Mouse (Mus musculus) erythroblast, embryonic 14.5 days (primary cell): Measurements from ENCODE around the gene Rogdi. TPM values are rescaled to one million over a fixed set of nuclear protein-coding genes. Genes with fewer than 3 reads are reported as not detected.

Source experiments
- H3K27me3 ChIP-seq: 2 replicates; pipeline ENCODE4 v1.6.1; 2012; ENCODE audit warnings: inconsistent platforms; ENCODE audit not compliant: control insufficient read depth
- H3K36me3 ChIP-seq: 2 replicates; pipeline ENCODE4 v1.6.1; 2012; ENCODE audit warnings: mild to moderate bottlenecking, inconsistent platforms; ENCODE audit not compliant: control insufficient read depth
- H3K4me1 ChIP-seq: 2 replicates; pipeline ENCODE4 v1.6.1; 2012; ENCODE audit warnings: inconsistent platforms; ENCODE audit not compliant: control insufficient read depth
- H3K4me3 ChIP-seq: replicated peaks from 2 replicates; pipeline ENCODE3; 2012; ENCODE audit warnings: moderate library complexity, mild to moderate bottlenecking, inconsistent platforms
- H3K9me3 ChIP-seq: 2 replicates; pipeline ENCODE4 v1.6.1; 2012; ENCODE audit warnings: low read length, inconsistent platforms, mixed read lengths; ENCODE audit not compliant: control insufficient read depth
- GATA1 ChIP-seq: IDR thresholded peaks from 2 replicates; pipeline ENCODE4 v1.6.1; 2012; ENCODE audit warnings: low read length, inconsistent platforms, mixed read lengths
- TAL1 ChIP-seq: IDR thresholded peaks from 3 replicates; pipeline ENCODE4 v1.6.1; 2012; ENCODE audit warnings: low read length, inconsistent platforms, mixed read lengths
- polyA plus RNA-seq: library from polyadenylated mRNA; stranded (reverse); fragments of >175 nt; gene quantifications from 2 replicates; pipeline ENCODE4 v1.2.3, GENCODE M21; 2012

Gene Rogdi
- polyA plus RNA-seq, 1 experiment = 1.0 TPM

DNA sequence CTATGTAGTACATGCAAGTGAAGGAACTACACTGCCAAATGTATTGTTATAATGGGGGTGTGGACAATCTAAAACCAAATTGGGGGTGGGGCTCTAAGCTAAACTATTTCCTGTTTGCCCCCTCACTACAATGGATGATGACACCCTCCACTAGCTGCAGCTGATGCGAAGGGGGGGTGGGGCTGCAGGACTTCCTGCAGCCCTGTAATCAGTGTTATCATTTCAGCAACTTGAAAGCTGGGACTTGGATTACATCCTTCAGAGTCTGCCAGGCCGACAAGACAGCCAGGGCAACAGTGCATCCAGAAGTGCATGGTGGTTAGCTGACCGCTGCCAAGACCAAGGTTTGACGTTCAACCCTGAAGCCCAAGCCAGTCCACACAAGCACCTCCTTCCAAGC lies 41.7 kb downstream of the Rogdi start:
- Histone ChIP-seq H3K4me3 (no peak overlapping the region), H3K27me3 (peaks cover 2% of the 10 kb centered on the region; the same call in 1 of the 2 replicates), H3K36me3 (no peaks in the 10 kb centered on the region), H3K9me3 (no peaks in the 10 kb centered on the region), H3K4me1 (no peaks in the 10 kb centered on the region)
- TF ChIP-seq TAL1 = no peak
- TF ChIP-seq GATA1 = no peak

DNA sequence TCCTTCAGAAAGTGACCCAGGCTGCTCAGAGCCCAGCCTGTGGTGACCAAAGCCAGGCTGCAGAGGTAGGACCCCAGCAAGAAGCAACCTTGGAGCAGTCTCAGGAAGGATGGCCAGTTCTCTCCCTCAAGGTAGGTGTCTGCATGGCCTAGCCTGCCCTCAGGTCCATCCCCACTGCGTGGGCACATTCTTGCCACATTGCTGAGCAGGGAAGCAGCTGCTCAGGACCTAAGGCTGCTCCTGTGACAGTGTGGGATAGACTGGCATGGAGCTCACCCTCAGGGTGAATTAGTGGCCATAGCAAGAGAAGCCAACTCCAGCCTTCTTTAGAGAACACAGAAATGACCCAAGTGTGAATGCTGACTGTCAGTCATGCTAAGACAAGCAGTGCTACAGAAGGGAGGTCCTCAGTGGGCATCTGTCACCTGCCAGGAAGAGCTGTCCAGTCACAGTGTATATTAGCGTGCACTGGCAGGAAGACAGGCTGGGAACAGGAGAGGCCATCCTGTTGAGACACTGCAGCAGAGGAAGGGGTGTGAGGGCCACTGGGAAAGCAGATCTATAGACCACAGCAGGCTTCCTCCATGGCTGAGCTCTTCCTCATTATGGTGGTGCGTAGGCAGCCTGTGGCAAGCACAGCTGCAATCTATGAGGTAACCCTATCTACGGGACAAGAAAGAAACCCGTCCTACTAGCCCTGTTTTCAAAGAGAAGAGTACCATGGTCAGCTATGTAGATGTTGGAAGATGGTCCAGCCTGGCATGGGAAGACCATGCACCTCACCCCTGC lies 44.1 kb downstream of the Rogdi start:
- Histone ChIP-seq H3K4me1 (peaks cover 10% of the 10 kb centered on the region), H3K4me3 (no peak overlapping the region), H3K9me3 (no peaks in the 10 kb centered on the region), H3K27me3 (no peaks in the 10 kb centered on the region), H3K36me3 (no peaks in the 10 kb centered on the region)
- TF ChIP-seq TAL1 = 0 out of 3 replicates have a peak, but pooled peaks have one; percentile 23
- TF ChIP-seq GATA1 = no peak

DNA sequence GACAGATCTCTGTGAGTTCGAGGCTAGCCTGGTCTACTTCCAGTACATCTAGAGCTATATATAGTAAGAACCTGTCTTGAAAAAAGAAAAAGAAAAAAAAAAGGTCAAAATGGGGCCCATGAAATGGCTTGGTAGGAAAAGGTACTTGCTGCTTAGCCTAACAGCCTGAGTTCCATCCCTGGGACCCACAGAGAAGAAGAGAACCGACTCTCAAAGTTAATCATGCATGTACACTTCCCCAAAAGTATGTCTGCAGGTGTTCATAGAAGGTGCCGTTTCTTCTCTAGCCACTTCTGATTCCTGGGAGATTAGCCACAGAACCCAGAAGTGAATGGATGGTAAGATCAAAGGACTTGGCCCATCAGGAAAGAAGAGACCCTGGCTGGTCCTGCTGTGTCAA lies 44.9 kb downstream of the Rogdi start:
- H3K27me3 ChIP-seq = no peaks in the 10 kb centered on the region

DNA sequence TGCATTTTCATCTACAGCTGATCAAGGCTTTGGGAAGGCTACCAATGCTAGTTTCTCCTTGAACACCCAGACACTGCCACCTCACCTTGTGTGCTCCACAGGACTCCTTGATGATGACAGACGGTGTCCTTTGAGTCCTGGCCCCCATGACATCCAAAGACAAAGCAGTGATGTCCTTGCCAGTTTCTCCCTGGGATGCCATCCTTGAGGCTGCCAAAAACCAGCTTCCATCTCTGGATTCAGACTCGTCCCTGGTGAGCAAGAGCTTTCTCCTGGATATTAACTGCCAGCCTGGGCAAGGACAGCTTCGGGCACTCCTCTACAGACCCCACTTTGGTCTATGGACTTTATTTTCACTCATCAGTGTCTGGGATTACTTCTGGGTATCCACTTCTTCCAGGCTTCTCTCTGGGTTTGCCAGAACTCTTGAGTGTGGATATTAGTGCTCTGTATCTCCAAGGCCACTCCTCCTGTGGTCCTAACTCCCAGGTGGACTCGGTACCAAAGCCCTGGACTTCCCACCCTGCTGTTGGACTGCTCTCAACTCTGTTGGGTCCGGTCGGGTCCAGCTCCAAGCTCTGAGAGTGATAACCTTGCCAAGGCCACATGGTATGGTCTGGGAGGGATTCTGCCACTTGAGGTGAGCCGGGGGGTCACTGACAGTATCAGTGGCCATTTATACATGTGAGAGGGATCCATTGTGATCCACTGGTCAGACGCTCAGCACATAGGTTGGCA lies 47.8 kb downstream of the Rogdi start:
- peaks cover 26% of the 10 kb centered on the region for H3K4me1 ChIP-seq
- TF ChIP-seq GATA1 (no peak), TAL1 (no peak)

More for the DNA sequence above, 44.9 kb downstream of the Rogdi start:
- H3K4me3 ChIP-seq = no peak overlapping the region
- no peaks in the 10 kb centered on the region for H3K9me3 ChIP-seq
- H3K4me1 ChIP-seq = peaks cover 13% of the 10 kb centered on the region
- no peak for TF ChIP-seq GATA1
- TF ChIP-seq TAL1 = no peak
- no peaks in the 10 kb centered on the region for H3K36me3 ChIP-seq

GRCm38 (mm10) chr16:4964731-4965391 lies 48.5 kb downstream of the Rogdi start:
- no peak for TF ChIP-seq GATA1
- TF ChIP-seq TAL1 = no peak
- Histone ChIP-seq H3K36me3 (peaks cover 5% of the 10 kb centered on the region), H3K27me3 (no peaks in the 10 kb centered on the region), H3K4me1 (peaks cover 27% of the 10 kb centered on the region), H3K9me3 (no peaks in the 10 kb centered on the region), H3K4me3 (peak overlapping the region; percentile 89)

More for the DNA sequence above, 47.8 kb downstream of the Rogdi start:
- Histone ChIP-seq H3K9me3 (no peaks in the 10 kb centered on the region), H3K4me3 (peak overlapping the region; percentile 89), H3K27me3 (no peaks in the 10 kb centered on the region), H3K36me3 (no peaks in the 10 kb centered on the region)

GRCm38 (mm10) chr16:4963797-4964709 lies 49.3 kb downstream of the Rogdi start, which contains the start of gene Anks3:
Gene Anks3, minus strand, starts transcription at chr16:4964205.
- peaks cover 27% of the 10 kb centered on the region for H3K4me1 ChIP-seq
- H3K27me3 ChIP-seq = no peaks in the 10 kb centered on the region
- H3K4me3 ChIP-seq = peak within 1 kb of the TSS; percentile 89
- no peaks in the 10 kb centered on the region for H3K9me3 ChIP-seq
- peaks cover 12% of the 10 kb centered on the region for H3K36me3 ChIP-seq
- TF ChIP-seq GATA1 (peak; percentile 56), TAL1 (no peak)

GRCm38 (mm10) chr16:4963346-4963745 lies 50.0 kb downstream of the Rogdi start:
- Histone ChIP-seq H3K36me3 (peaks cover 13% of the 10 kb centered on the region), H3K9me3 (no peaks in the 10 kb centered on the region), H3K4me1 (peaks cover 27% of the 10 kb centered on the region), H3K27me3 (no peaks in the 10 kb centered on the region), H3K4me3 (peak overlapping the region; percentile 89)
- TF ChIP-seq GATA1 = no peak
- TF ChIP-seq TAL1 = no peak

- Histone ChIP-seq H3K36me3 (peaks cover 39% of the 10 kb centered on the region), H3K4me3 (no peak overlapping the region), H3K27me3 (no peaks in the 10 kb centered on the region), H3K4me1 (peaks cover 25% of the 10 kb centered on the region), H3K9me3 (no peaks in the 10 kb centered on the region)
- TF ChIP-seq GATA1 = no peak
- TF ChIP-seq TAL1 = no peak
Measured at GRCm38 (mm10) chr16:4960260-4960659, 53.1 kb downstream of the Rogdi start.

Other genes with a start within 250 kb of the Rogdi start
- 0.93 and 0.95 TPM in 2 replicates for gene Cdip1, start 223.3 kb downstream of the Rogdi start, polyA plus RNA-seq
- gene 4930562C15Rik, start 178.1 kb downstream of the Rogdi start, polyA plus RNA-seq = not detected in 2 replicates
- 16.2 and 18.6 TPM in 2 replicates for gene Ubald1, start 133.2 kb downstream of the Rogdi start, polyA plus RNA-seq
- gene Mgrn1, start 127.3 kb downstream of the Rogdi start, polyA plus RNA-seq = 0.29 and 0.43 TPM in 2 replicates
- gene Nudt16l1, start 74.8 kb downstream of the Rogdi start, polyA plus RNA-seq = 0.69 and 1.1 TPM in 2 replicates
- gene Anks3, start 49.3 kb downstream of the Rogdi start, polyA plus RNA-seq = 1.9 TPM in 2 replicates
- not detected in 2 replicates for gene Sept12, start 15.7 kb downstream of the Rogdi start, polyA plus RNA-seq
- not detected in 2 replicates for gene Smim22, start 6.3 kb downstream of the Rogdi start, polyA plus RNA-seq
- 0.42 and 0.50 TPM in 2 replicates for gene Glyr1, start 36.3 kb upstream of the Rogdi start, polyA plus RNA-seq
- gene Ubn1, start 36.5 kb upstream of the Rogdi start, polyA plus RNA-seq = 1.9 and 2.3 TPM in 2 replicates
- gene Ppl, start 118.9 kb upstream of the Rogdi start, polyA plus RNA-seq = 0.01 TPM in 1 of 2 replicates, not detected in the other
- not detected in 2 replicates for gene Sec14l5, start 133.6 kb upstream of the Rogdi start, polyA plus RNA-seq
- gene Nagpa, start 190.5 kb upstream of the Rogdi start, polyA plus RNA-seq = 0.86 and 0.92 TPM in 2 replicates
- gene AU021092, start 208.7 kb upstream of the Rogdi start, polyA plus RNA-seq = not detected in 2 replicates
- 0.19 and 0.28 TPM in 2 replicates for gene Alg1, start 220.1 kb upstream of the Rogdi start, polyA plus RNA-seq
- gene Eef2kmt, start 242.4 kb upstream of the Rogdi start, polyA plus RNA-seq = 0.10 and 0.11 TPM in 2 replicates